Mouse (Mus musculus) retina, postnatal 1 day (tissue): ENCODE results near the gene Kif21a.

ENCODE experiments used
- DNase-seq: peaks from one replicate; pipeline ENCODE4 v3.0.0-alpha.2; 2012

Gene Kif21a

DNA sequence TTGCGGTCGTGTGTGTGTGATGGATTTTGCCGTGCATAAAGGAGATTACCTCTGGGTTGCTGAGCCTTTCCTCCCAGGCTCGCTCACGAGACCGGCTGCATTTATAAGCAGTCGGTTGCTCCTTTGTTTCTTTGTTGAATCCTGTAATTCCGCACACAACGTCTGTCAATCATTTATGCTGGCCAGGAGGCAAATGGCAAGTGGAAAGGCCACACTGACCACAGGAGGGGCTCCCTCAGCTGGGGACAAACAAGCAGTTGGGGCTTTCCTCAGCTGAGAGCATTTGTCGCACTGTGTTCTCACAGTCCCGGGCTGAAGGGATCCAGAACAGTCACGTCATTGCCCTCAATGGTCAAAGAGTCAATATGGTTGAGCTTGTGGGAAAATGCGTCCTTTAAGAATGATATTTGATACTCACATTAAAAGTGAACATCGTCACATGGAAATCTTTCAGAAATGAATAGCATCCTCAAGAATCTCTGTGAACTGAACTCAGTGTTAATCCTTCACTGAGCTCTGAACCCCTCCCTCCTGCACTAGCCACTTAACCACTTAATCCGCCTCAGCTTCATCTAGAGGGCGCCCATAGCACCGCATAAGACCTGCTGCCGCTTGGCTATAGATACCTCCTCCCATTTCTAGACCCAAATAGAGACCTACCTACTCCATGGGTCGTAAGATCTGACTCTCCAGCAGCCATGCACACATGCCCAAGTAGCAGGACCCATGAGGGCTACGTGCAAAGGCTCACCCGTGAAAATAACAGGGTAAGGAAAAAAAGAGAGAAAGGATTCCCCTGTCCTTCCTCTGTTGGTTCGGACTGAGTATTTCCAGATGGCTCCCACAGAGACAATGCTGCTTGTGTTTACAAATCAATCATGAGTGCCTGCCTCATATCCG, 32.2 kb downstream of the Kif21a start:
- peak; percentile 84 for DNase-seq

GRCm38 (mm10) chr15:91016366-91016765, 33.4 kb downstream of the Kif21a start:
- DNase-seq = no peak

DNA sequence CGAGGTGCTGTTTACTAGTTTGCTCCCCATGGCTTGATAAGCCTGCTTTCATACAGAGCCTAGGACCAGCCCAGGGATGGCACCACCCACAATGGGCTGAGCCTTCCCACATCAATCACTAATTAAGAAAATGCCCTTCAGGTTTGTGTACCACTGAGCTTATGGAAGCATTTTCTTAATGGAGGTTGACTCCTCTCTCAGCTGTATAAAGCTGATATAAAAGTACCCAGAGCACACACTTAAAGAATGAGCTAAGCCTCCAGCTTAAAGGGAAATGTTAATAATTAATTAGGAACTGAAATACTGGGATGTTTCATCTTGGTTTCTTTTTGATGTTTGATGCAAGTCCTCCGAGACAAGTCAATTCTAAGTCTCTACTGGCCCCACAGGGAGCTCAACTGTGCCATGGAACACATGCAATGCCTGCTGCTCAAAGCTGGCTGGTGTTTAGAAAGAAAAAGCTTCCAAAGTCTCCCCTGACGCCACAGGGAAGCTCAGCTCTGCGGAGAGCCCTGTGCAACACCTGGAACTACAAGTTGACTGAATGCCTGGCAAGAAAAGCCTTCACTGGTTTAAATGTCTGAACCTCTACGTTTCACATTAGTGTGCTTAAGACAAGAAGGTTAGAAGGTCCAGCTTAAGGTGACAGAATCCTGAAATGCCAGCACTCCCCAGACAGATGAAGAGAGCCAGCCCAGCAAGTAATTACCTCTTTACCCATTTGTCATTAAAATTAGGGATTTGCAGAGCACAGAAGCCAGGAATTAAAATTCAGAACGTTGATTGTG, 36.8 kb downstream of the Kif21a start:
- no peak for DNase-seq

DNA sequence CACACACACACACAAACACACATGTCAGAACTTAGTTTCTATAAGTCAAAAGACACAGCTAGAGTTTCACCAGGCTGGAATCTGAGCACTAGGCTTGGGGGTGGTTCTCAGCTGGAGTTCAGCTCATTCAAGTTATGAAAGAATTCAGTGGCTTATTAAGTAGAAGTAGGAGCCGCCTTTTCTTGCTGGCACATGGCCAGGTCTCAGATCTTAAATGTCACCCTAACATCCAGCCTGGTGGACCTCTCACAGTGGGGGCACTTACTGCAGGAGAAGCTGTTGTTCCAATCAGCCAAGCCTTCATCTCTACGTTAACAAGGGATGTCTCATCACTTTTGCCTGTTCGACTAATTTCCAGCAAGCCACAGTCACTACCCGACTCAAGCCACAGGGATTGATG, 39.5 kb downstream of the Kif21a start:
- DNase-seq = peak; percentile 53

GRCm38 (mm10) chr15:91007123-91007830, 42.5 kb downstream of the Kif21a start:
- no peak for DNase-seq

DNA sequence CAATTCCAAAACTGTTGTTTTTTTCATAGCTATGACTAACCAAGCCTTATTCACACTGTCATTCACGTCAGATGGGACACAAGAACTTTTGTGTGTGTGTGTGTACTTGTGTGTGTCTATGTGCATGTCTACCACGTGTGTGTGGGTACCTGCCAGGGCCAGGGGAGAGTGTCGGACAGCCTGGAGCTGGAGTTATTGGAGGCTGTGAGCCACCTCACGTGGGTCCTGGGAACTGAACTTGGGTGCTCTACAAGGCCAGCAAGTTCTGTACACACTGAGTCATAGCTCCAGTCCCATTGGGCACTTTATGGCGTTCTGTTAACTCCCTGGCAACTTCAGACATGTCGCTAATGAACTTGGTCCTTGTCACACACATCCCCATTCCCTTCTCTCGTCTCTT, 45.0 kb downstream of the Kif21a start:
- DNase-seq = no peak

DNA sequence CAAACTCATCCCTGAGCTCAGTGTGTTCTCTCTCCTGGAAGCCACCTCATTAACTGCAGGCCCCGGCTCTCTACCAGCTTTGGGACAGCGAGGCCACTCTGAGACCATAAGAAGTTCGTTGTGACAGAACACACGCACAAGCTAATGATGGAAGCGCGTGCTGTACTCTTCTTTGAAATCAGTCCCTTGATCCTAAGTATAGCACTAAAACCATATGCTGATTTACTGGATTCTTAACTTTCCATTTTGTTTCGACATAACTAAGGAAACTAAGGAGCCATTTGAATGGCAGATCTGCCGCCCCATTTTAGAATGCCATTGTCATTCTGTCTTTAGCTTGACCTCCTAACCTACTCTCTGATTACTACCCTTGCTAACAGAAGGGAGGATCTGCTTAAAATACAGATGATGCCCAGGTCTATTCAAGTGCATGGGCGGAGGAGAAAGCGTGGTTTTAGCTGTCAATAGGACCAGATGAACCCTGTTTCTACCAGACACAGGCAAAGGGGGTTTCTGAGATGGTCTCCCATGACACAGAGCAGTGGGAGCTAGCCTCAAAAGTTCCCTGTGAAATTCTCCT, 48.6 kb downstream of the Kif21a start:
- no peak for DNase-seq

- DNase-seq = peak; percentile 68
Measured at GRCm38 (mm10) chr15:91000280-91001036, 49.3 kb downstream of the Kif21a start.

DNA sequence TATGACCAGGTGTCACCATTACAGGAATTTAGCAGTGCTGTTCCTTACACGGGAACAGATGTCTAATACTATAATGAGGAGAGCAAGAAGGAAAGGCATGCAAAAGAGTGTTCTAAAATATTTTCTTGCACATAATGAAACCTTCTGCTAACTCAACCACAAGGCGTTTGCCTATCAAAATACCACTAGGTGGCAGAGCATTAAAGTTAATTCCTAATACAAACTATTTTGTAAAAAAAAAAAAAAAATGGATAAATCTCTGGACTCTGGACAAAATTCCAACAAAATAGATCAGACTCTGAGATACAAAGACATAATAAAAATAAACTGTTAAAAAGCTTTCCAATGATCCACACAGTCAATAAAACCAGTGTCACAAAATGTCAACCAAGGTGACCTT, 56.9 kb downstream of the Kif21a start:
- DNase-seq = no peak

- DNase-seq = no peak
Measured at GRCm38 (mm10) chr15:90992388-90992787, 57.4 kb downstream of the Kif21a start.

GRCm38 (mm10) chr15:90991843-90992242, 57.9 kb downstream of the Kif21a start:
- DNase-seq = no peak

DNA sequence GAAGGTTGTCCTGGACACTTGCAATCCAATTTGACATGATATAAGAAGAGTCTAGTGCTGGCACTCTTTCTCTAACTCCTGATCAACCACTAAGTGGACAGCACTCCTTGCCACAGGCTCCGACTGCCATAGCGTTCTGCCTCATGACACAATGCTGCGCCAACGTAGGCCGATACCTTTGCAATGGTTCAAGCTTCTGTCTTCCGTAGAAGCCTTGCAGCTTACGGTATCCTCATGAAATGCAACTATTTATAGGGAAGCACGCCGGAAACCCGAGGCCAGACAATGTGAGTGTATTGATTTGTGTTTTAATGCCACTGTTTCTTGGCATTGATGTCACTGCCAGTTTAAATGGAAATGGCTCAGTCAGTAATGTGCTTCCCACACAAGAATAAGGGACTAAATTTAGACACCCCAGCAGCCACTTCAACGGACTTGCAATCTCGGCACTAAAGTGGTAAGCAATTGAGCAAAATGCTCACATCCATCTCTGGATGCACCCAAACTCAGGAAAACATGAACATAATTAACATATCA, 62.0 kb downstream of the Kif21a start:
- DNase-seq = no peak

GRCm38 (mm10) chr15:90975914-90976313, 73.8 kb downstream of the Kif21a start:
- DNase-seq = peak; percentile 32

DNA sequence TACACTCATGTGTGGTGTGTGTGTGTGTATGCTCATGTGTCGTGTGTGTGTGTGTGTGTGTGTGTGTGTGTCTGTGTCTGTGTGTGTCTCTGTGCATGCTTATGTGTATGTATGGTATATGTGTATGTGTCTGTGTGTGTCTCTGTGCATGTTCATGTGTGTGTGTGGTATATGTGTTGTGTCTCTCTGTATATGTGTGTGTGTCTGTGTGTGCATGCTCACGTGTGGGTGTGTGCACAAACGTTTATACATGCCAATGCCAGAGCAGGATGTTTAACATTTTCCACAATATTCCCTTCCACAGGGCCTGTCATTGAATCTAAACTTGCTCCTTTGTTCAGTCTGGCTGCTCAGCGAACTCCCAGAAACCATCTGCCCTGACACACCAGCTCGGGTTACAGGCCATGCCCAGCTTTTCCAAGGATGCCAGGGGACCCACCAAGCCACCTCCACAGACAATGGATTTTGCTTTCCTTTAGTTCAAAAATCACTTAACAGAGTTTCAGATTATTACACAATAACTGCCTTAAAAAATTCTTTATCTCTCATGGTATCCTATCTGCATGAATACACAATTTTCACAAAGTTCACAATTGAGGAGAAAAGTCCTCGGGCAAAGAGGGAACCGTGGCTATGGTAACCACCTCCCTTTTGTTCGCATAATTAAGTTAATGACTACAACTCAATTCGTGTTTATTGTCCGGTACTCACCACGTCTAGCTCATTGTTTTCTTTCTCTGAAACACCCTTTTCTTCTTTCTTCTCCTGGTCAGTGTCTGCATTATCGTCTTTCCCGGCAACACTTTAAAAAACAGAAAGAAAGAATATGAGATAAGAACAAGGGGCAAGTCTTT, 77.6 kb downstream of the Kif21a start:
- peak; percentile 91 for DNase-seq

DNA sequence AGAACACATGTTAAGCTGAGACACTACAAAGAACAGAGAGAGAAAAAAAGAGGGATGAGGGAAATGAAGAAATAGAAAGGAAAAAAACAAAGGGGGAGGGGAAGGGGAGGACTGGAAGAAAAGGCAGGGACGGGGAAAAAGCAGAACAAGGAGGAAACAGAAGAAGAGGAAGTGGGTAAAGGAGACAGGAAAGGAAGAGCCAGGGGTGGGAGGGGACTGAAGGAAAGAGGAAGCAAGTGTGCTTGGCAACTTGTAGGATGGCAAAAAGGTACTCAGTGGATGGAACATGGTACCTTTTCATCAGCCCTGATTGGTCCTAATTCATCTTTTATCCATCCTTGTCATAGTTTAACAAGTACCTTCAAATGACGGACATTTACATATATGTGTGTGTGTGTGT, 86.4 kb downstream of the Kif21a start:
- no peak for DNase-seq

DNA sequence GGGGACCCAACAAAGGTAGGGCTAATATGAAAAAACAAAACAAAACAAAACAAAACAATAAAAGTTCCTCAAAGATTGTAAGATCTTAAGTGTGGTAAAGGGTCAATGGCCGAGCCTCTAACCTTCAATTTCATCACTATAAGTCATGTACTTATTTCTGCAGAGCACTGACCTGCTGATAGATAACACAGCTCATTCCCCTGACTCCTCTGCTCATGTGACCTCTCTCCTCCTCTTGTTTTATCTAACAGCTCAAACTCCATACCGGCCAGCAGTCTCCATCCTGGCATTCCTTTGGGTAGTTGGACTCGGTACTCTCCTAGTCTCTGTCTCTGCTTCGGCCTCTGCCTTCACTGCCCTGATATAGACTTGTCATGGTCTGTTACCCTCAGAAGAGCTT, 87.2 kb downstream of the Kif21a start:
- no peak for DNase-seq

DNA sequence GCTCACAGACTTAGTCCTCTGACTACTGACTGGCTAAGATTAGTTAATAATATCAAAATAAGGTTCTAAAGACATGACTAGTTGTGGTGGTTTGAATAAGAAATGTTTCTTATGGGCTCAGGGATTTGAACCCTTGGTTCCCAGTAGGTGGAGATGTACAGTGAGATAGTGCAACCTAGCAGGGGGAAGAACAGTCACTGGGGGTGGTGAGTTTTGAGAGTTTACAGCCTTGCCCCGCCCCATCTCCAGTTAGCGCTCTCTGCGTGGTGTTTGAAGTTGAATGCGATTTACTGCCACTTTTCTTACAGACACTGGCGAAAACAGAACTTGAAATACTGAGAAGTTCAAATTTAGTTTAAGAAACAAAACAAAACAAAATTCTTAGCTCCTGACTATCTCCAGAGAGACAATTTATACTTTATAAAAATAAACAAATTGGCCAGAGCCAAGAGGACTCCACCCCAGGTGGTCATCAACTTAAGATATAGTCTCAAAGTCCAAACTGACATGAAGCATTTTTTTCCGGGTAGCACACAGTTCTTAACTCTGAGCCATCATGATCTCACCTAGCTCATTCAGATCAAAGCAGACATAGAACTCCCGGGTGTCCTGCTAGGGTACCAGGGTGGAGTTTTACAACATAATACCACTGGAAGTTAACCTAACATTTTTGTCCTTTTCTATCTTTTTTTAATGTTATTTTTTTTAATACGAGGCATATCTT, 88.8 kb downstream of the Kif21a start:
- no peak for DNase-seq

DNA sequence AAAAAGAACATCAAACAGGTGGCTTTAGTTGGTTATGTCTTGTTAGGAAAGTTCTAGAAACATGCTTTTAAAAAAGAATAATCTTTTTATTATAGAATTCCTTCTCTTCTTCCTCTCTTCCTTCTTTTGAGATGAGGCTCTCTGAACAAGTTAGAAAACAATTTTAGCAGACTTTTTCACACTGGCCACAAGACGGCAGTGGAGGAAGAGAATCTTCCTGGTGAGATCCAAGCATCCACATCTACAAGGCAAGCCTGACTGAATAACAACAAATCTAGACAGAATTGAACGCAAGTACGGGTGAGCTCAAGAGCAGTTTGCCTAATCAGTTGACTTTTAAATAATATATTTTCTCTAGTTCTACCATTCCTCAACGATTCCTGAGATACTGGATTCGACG, 98.4 kb downstream of the Kif21a start:
- DNase-seq = no peak

DNA sequence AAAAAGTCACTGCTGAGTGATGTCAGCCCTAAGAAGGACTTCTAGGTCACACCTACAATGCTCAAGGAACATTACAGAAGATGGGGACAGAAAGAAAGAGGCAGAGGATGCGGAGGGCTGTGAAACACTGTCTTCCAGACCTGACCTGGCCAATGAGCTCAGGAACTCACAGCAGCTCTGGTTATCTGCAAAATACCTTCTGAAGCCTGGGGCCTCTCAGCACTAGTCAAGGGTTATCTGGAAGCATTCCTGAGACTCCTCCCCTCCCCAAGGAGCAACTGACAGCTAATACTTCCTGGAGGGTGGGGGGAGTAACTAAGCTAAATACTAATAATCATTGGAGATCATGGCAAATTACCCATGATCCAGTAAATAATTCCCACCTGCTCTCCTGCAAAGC, 111.3 kb downstream of the Kif21a start:
- no peak for DNase-seq

DNA sequence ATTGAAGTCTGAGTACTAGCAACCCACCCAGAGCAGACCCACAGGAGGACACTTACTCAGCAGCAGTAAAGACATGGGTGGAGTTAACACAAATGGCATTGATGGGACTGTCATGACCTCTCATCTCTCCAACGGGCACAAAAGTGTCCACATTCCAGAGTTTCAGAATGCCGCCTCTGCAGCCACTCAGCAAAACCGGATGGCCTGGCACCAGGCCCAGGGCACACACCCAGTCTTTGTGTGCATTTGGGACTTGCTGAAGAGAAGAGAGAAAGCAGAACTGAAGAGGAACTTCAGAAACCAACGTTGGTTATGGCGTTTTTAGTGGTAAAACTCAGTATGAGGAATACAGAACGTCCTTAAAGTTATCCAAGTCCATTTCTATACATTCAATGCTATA, 114.2 kb downstream of the Kif21a start:
- DNase-seq = no peak
